Mouse (Mus musculus): Measurements from ENCODE around the gene Cdh20. TPM values are rescaled to one million over a fixed set of nuclear protein-coding genes. Genes with fewer than 3 reads are reported as not detected.

The Cdh20 gene
- polyA plus RNA-seq, 2 experiments, result 0.30 to 1.0 TPM

DNA sequence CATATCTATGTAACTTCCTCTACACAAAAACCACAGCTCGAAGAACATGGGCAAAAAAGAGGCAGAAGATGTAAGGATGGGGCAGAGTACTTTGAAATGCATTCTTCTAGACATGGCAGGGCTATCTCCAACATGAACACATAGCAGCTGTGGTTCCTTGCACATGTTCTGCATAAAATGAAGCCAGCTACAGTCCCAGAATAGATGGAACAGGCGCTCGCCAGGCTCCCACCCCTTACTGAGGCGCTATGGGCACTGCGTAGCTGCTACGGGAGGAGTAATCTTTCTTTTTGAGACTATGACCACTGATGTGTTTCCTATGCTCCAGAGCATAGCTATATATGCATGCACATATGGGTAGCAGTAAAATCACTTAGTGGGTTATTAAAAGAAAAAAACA lies 36.4 kb downstream of the Cdh20 start:
- 89% methylated on average over 6 of the region's 6 CpGs for WGBS
- H3K27me3 ChIP-seq (ENCODE audit: control insufficient read depth, insufficient read depth, low read length), result no peaks in the 10 kb centered on the region

DNA sequence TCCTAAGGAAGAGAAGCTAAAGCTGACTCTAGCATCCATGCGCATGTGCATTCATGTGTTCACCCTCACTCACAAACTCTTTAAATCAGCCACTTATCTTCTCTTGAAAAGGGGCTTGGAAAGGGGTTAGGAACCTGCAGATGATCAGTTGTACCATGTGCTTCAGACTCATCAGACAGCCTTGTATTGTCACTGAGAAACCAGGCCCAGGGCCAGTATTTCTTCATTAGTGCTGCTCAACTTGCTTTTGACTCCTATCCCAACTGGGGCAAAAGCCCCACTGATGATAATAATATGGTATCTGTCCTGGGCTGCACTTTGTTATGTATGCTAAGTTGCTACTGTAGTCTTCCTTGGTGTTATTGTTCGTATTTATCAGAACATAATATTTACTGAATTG lies 38.9 kb downstream of the Cdh20 start:
- no peaks in the 10 kb centered on the region for H3K27me3 ChIP-seq (ENCODE audit: control insufficient read depth, insufficient read depth, low read length)
- WGBS, result 90% methylated on average over 2 of the region's 2 CpGs
- no peak for TF ChIP-seq POLR2A (IDR thresholded peaks at IDR 0.05; ENCODE audit: borderline replicate concordance, extremely low read depth, insufficient read depth, insufficient read length)
- H3K9me3 ChIP-seq (ENCODE audit: control insufficient read depth, low read length), result no peaks in the 10 kb centered on the region
- no peak overlapping the region for H3K27ac ChIP-seq (replicated peaks; ENCODE audit: low read depth, low read length)
- H3K9ac ChIP-seq (ENCODE audit: low read depth, low read length, severe bottlenecking), result no peak overlapping the region
- no peaks in the 10 kb centered on the region for H3K36me3 ChIP-seq (ENCODE audit: control insufficient read depth, insufficient read depth, low read length)
- H3K4me1 ChIP-seq (ENCODE audit: control insufficient read depth, insufficient read depth, low read length), result no peaks in the 10 kb centered on the region
- DNase-seq (ENCODE audit: low spot score), result no peak
- no peak overlapping the region for H3K4me2 ChIP-seq (replicated peaks; ENCODE audit: low read depth, low read length, severe bottlenecking)
- ATAC-seq (ENCODE audit: low FRiP score, low read depth), result no peak
- no peak overlapping the region for H3K4me3 ChIP-seq (replicated peaks; ENCODE audit: low read length)

More for the DNA sequence above, 36.4 kb downstream of the Cdh20 start:
- DNase-seq (ENCODE audit: low spot score) (no peak), ATAC-seq (ENCODE audit: low FRiP score, low read depth) (no peak)
- Histone ChIP-seq H3K36me3 (ENCODE audit: control insufficient read depth, insufficient read depth, low read length) (no peaks in the 10 kb centered on the region), H3K4me3 (replicated peaks; ENCODE audit: low read length) (no peak overlapping the region), H3K9me3 (ENCODE audit: control insufficient read depth, low read length) (no peaks in the 10 kb centered on the region), H3K4me2 (replicated peaks; ENCODE audit: low read depth, low read length, severe bottlenecking) (no peak overlapping the region), H3K9ac (ENCODE audit: low read depth, low read length, severe bottlenecking) (no peak overlapping the region), H3K27ac (replicated peaks; ENCODE audit: low read depth, low read length) (no peak overlapping the region), H3K4me1 (ENCODE audit: control insufficient read depth, insufficient read depth, low read length) (no peaks in the 10 kb centered on the region)
- TF ChIP-seq POLR2A (IDR thresholded peaks at IDR 0.05; ENCODE audit: borderline replicate concordance, extremely low read depth, insufficient read depth, insufficient read length), result no peak

DNA sequence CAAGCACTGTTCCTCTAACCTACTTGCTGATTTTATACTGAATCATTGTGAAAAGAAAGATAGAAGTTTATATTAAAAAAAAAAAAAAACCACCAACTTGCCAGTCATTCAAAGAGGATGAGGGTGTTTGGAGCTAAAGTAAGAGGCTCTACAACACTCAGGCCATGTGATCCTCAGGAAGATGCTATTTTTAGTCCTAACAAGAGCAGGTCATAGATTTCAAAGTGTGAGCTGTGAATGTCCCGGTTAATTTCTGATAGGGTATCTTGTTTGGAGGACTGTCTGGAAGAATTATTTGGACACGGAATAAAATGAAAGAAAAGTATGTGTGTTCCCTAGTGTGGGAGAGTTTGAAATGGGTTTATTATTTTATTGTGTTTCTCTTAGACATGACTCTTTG lies 49.2 kb downstream of the Cdh20 start:
- 82% methylated on average over 2 of the region's 2 CpGs for WGBS
- Histone ChIP-seq H3K36me3 (ENCODE audit: control insufficient read depth, insufficient read depth, low read length) (no peaks in the 10 kb centered on the region), H3K27me3 (ENCODE audit: control insufficient read depth, insufficient read depth, low read length) (no peaks in the 10 kb centered on the region), H3K9ac (ENCODE audit: low read depth, low read length, severe bottlenecking) (no peak overlapping the region), H3K27ac (replicated peaks; ENCODE audit: low read depth, low read length) (no peak overlapping the region), H3K4me1 (ENCODE audit: control insufficient read depth, insufficient read depth, low read length) (no peaks in the 10 kb centered on the region), H3K4me3 (replicated peaks; ENCODE audit: low read length) (no peak overlapping the region), H3K9me3 (ENCODE audit: control insufficient read depth, low read length) (no peaks in the 10 kb centered on the region), H3K4me2 (replicated peaks; ENCODE audit: low read depth, low read length, severe bottlenecking) (no peak overlapping the region)
- no peak for DNase-seq (ENCODE audit: low spot score)
- ATAC-seq (ENCODE audit: low FRiP score, low read depth), result no peak
- no peak for TF ChIP-seq POLR2A (IDR thresholded peaks at IDR 0.05; ENCODE audit: borderline replicate concordance, extremely low read depth, insufficient read depth, insufficient read length)

DNA sequence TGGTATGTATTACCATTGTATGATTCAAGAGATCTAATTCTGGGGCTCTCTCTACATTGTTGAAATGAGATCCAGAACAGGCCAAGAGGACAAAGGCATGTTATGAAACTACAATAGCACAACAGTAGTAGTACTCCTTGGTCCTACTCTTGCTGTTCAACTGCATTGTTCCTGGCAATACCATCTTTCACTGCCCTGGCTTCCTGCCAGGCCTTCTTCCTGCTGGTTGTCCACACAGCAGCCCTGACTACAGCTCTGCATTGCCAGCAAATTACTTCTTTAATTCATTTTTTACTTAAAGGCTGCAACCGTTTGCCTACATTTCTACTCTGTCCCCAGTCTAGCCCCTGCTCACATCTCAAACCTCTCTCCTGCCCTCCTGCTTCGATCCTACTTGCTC lies 59.8 kb downstream of the Cdh20 start:
- Histone ChIP-seq H3K27me3 (ENCODE audit: control insufficient read depth, insufficient read depth, low read length) (no peaks in the 10 kb centered on the region), H3K9ac (ENCODE audit: low read depth, low read length, severe bottlenecking) (no peak overlapping the region), H3K4me1 (ENCODE audit: control insufficient read depth, insufficient read depth, low read length) (no peaks in the 10 kb centered on the region), H3K36me3 (ENCODE audit: control insufficient read depth, insufficient read depth, low read length) (no peaks in the 10 kb centered on the region), H3K27ac (replicated peaks; ENCODE audit: low read depth, low read length) (no peak overlapping the region), H3K9me3 (ENCODE audit: control insufficient read depth, low read length) (no peaks in the 10 kb centered on the region), H3K4me2 (replicated peaks; ENCODE audit: low read depth, low read length, severe bottlenecking) (no peak overlapping the region), H3K4me3 (replicated peaks; ENCODE audit: low read length) (no peak overlapping the region)
- 82% methylated on average over 2 of the region's 2 CpGs for WGBS
- no peak for DNase-seq (ENCODE audit: low spot score)
- TF ChIP-seq POLR2A (IDR thresholded peaks at IDR 0.05; ENCODE audit: borderline replicate concordance, extremely low read depth, insufficient read depth, insufficient read length), result no peak
- no peak for ATAC-seq (ENCODE audit: low FRiP score, low read depth)

DNA sequence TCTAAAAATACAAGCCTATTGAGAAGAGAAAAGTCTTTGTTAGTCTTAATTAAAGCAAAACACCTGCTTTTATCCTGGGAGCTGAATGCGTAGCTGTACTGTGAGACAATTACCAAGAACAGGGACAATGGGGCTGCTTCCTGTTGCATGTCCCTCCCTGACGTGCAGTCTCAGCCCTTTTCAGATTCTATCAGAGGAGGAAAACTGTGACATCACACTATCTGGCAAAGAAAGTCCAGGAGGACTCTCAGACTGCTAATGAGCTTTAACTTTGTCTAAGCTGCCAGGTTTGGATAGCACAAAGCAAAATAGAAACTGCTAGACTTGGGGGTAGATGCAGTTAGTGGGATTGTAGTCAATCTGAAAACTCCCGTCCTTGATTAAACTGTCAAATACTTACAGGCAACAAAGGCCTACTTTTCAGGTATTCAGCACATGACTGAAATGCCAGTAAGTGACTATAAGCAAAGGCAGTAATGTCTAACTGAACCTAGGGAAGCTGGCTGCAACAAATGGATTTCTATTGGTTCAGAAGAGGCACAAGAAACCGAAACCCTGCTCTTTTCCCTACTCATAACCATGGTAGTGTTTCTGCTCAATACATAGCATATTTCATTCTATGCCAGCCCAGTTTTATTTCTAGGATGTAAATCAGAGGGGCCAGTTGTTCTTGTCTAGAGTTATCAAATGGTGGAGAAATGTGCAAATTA lies 70.0 kb downstream of the Cdh20 start:
- WGBS, result 75% methylated on average over 4 of the region's 4 CpGs
- no peak overlapping the region for H3K4me3 ChIP-seq (replicated peaks; ENCODE audit: low read length)
- H3K36me3 ChIP-seq (ENCODE audit: control insufficient read depth, insufficient read depth, low read length), result no peaks in the 10 kb centered on the region
- no peaks in the 10 kb centered on the region for H3K4me1 ChIP-seq (ENCODE audit: control insufficient read depth, insufficient read depth, low read length)
- no peak for TF ChIP-seq POLR2A (IDR thresholded peaks at IDR 0.05; ENCODE audit: borderline replicate concordance, extremely low read depth, insufficient read depth, insufficient read length)
- DNase-seq (ENCODE audit: low spot score) (no peak), ATAC-seq (ENCODE audit: low FRiP score, low read depth) (no peak)
- H3K27ac ChIP-seq (replicated peaks; ENCODE audit: low read depth, low read length), result no peak overlapping the region
- no peak overlapping the region for H3K9ac ChIP-seq (ENCODE audit: low read depth, low read length, severe bottlenecking)
- H3K27me3 ChIP-seq (ENCODE audit: control insufficient read depth, insufficient read depth, low read length), result no peaks in the 10 kb centered on the region
- no peak overlapping the region for H3K4me2 ChIP-seq (replicated peaks; ENCODE audit: low read depth, low read length, severe bottlenecking)
- H3K9me3 ChIP-seq (ENCODE audit: control insufficient read depth, low read length), result no peaks in the 10 kb centered on the region

All from limb, embryonic 14.5 days (tissue).